Mouse (Mus musculus): ENCODE results near the gene Myzap. TPM values are rescaled to one million over a fixed set of nuclear protein-coding genes. Genes with fewer than 3 reads are reported as not detected.
A peak's percentile ranks its signal among the peaks of the same experiment; 100 is the strongest.

Gene Myzap
- total and polyA plus RNA-seq, 3 experiments, result 3.9 to 11.7 (median 10.3) TPM

- no peak for DNase-seq
These were observed 12.9 kb upstream of the Myzap start for GRCm38 (mm10) chr9:71604914-71605635.

- DNase-seq, result no peak
These were observed 7.7 kb upstream of the Myzap start for GRCm38 (mm10) chr9:71599861-71600260.

GRCm38 (mm10) chr9:71596888-71597287, 4.7 kb upstream of the Myzap start:
- no peak for DNase-seq

GRCm38 (mm10) chr9:71592577-71593285, 571 bp upstream of the Myzap start:
- no peak for DNase-seq

- DNase-seq, result no peak
These were observed 1.1 kb downstream of the Myzap start for GRCm38 (mm10) chr9:71591106-71591505.

GRCm38 (mm10) chr9:71589771-71590170, 2.4 kb downstream of the Myzap start:
- DNase-seq, result no peak

GRCm38 (mm10) chr9:71588930-71589592, 3.1 kb downstream of the Myzap start:
- peak; percentile 24 for DNase-seq

- no peak for DNase-seq
These were observed 5.8 kb downstream of the Myzap start for GRCm38 (mm10) chr9:71586408-71586807.

GRCm38 (mm10) chr9:71582771-71583170, 9.4 kb downstream of the Myzap start:
- peak; percentile 61 for DNase-seq

GRCm38 (mm10) chr9:71578896-71579564, 13.1 kb downstream of the Myzap start:
- DNase-seq, result no peak

- no peak for DNase-seq
These were observed 17.7 kb downstream of the Myzap start for GRCm38 (mm10) chr9:71574440-71574839.

- DNase-seq, result peak; percentile 75
These were observed 18.3 kb downstream of the Myzap start for GRCm38 (mm10) chr9:71573771-71574340.

GRCm38 (mm10) chr9:71571150-71571633, 21.0 kb downstream of the Myzap start:
- DNase-seq, result no peak

- DNase-seq, result no peak
These were observed 22.0 kb downstream of the Myzap start for GRCm38 (mm10) chr9:71570170-71570569.

- DNase-seq, result no peak
These were observed 23.7 kb downstream of the Myzap start for GRCm38 (mm10) chr9:71568323-71568942.

- DNase-seq, result no peak
These were observed 24.8 kb downstream of the Myzap start for GRCm38 (mm10) chr9:71567391-71567790.

- no peak for DNase-seq
These were observed 25.4 kb downstream of the Myzap start for GRCm38 (mm10) chr9:71566763-71567162.

GRCm38 (mm10) chr9:71557737-71558136, 34.4 kb downstream of the Myzap start:
- peak; percentile 35 for DNase-seq

GRCm38 (mm10) chr9:71554001-71554400, 38.2 kb downstream of the Myzap start:
- DNase-seq, result no peak

GRCm38 (mm10) chr9:71550176-71550575, 42.0 kb downstream of the Myzap start:
- DNase-seq, result peak; percentile 84

GRCm38 (mm10) chr9:71547704-71548275, 44.4 kb downstream of the Myzap start:
- DNase-seq, result no peak
